ENCODE assay signal across 14 mouse cellular contexts in the genomic region with DNA sequence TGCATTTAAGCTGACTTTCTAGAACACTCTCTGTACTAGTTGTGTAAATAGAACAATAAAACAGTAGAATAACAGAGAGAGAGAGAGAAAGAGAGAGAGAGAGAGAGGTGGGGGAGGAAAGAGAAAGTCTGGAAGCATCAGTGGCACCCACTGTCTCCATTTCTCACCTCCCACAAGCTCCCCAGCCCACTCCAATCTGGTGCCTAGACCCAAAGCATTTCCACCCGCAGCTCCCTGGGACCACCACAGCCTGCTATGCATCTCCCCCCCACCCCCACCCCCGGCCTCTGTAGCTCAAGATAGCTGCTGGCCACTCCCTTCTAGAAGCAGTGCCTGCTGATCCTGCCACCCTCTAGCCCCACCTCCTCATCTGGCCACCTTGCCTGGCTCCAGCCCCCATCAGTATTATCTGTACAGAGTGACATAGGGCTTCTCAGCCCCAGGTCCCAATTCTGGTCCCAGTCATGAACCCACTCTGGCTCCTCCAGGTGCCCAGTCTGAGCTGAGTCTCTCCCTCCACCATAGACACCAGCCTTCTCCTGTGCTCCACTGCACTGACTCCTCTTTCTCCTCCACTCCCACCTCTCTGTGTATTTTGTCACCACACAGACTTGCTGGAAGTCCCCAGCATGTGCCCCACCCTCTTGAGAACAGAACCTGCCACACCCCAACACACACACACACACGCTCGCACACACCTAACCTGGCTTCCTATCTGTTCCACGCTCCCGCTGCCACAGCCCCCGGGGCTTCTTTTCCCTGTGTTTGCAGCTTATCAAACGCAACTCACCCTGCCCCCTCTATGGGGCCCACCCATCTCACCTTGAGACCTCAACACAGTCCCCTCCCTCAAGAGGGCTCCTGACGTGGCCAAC.
DNase-seq lines count a peak whose midpoint lies in the region; ATAC-seq and TF ChIP-seq lines count a peak whose summit lies in the region.
"Had no signal": no experiment of that assay in that cellular context is flagged by ENCODE, and none has a peak within 500 bp of the region (broad histone marks: within the 10 kb centered on the region; RNA-seq: fewer than 3 reads in every experiment).

No protein-coding gene starts in this region.

- no peak for DNase-seq in heart, postnatal 14 days
- DNase-seq in midbrain, embryonic 10.5 days (ENCODE audit: low spot score), result no peak
- no peak for DNase-seq in midbrain, embryonic 11.5 days (ENCODE audit: low spot score, missing footprints)
- DNase-seq in liver, embryonic 11.5 days (ENCODE audit: low spot score), result peak; percentile 50
- DNase-seq in stomach, postnatal 0 days (ENCODE audit: low spot score), result peak; percentile 52
- DNase-seq in thymus, postnatal 36 days, result no peak
- DNase-seq in adrenal gland, postnatal 36 days, result no peak
- DNase-seq: adrenal gland, postnatal 10 days; cerebellum, adult 9-10 months; kidney, postnatal 4 days had no signal

- intact Hi-C loops in heart, postnatal 14 days (cut with DNase I), result loop anchor here (5.0 kb wide), 1 partner anchor 76 kb away; no protein-coding TSS in a partner anchor

- WGBS in heart, embryonic 11.5 days (ENCODE audit: insufficient replicate concordance), result 43% methylated on average over 9 of the region's 9 CpGs
- 76% methylated on average over 9 of the region's 9 CpGs for WGBS in midbrain, embryonic 10.5 days
- 69% methylated on average over 9 of the region's 9 CpGs for WGBS in midbrain, embryonic 11.5 days
- WGBS in liver, embryonic 11.5 days, result 30% methylated on average over 9 of the region's 9 CpGs
- 42% methylated on average over 9 of the region's 9 CpGs for WGBS in stomach, postnatal 0 days

- H3K27me3 ChIP-seq in heart, embryonic 11.5 days (ENCODE audit: control insufficient read depth, insufficient read depth, low read length), result peaks cover 3% of the 10 kb centered on the region; the same call in 1 of the 2 replicates
- H3K27me3 ChIP-seq in midbrain, embryonic 10.5 days (ENCODE audit: low read depth, poor library complexity, severe bottlenecking), result no peaks in the 10 kb centered on the region
- H3K27me3 ChIP-seq in midbrain, embryonic 11.5 days (ENCODE audit: control insufficient read depth, insufficient read depth, low read length), result no peaks in the 10 kb centered on the region
- H3K27me3 ChIP-seq in liver, embryonic 11.5 days (replicated peaks; ENCODE audit: control insufficient read depth, insufficient read depth, low read length), result no peaks in the 10 kb centered on the region
- H3K27me3 ChIP-seq in stomach, postnatal 0 days (ENCODE audit: control insufficient read depth, insufficient read depth, low read length), result no peaks in the 10 kb centered on the region
- H3K27me3 ChIP-seq: embryonic facial prominence, embryonic 12.5 days had no signal

- H3K36me3 ChIP-seq in heart, embryonic 11.5 days (ENCODE audit: control insufficient read depth, insufficient read depth, low read length), result no peaks in the 10 kb centered on the region
- no peaks in the 10 kb centered on the region for H3K36me3 ChIP-seq in midbrain, embryonic 10.5 days
- no peaks in the 10 kb centered on the region for H3K36me3 ChIP-seq in midbrain, embryonic 11.5 days (ENCODE audit: control insufficient read depth, insufficient read depth, low read length)
- no peaks in the 10 kb centered on the region for H3K36me3 ChIP-seq in liver, embryonic 11.5 days (ENCODE audit: control insufficient read depth, insufficient read depth, low read length)
- no peaks in the 10 kb centered on the region for H3K36me3 ChIP-seq in stomach, postnatal 0 days (ENCODE audit: control insufficient read depth, insufficient read depth, low read length)
- H3K36me3 ChIP-seq: embryonic facial prominence, embryonic 12.5 days; lung, embryonic 15.5 days had no signal

- H3K4me1 ChIP-seq in heart, embryonic 11.5 days (ENCODE audit: control insufficient read depth, insufficient read depth, low read length), result peaks cover 14% of the 10 kb centered on the region
- peaks cover 21% of the 10 kb centered on the region for H3K4me1 ChIP-seq in midbrain, embryonic 10.5 days
- peaks cover 4% of the 10 kb centered on the region; the same call in 1 of the 2 replicates for H3K4me1 ChIP-seq in midbrain, embryonic 11.5 days (ENCODE audit: control insufficient read depth, insufficient read depth, low read length)
- H3K4me1 ChIP-seq in liver, embryonic 11.5 days (replicated peaks; ENCODE audit: control insufficient read depth, insufficient read depth, low read length), result peaks cover 22% of the 10 kb centered on the region
- H3K4me1 ChIP-seq in stomach, postnatal 0 days (replicated peaks; ENCODE audit: control insufficient read depth, insufficient read depth), result no peaks in the 10 kb centered on the region
- H3K4me1 ChIP-seq: lung, embryonic 15.5 days had no signal

- H3K27ac ChIP-seq in heart, embryonic 11.5 days (ENCODE audit: low read depth, low read length), result peak overlapping the region; percentile 55; the same call in 1 of the 2 replicates
- H3K27ac ChIP-seq in midbrain, embryonic 10.5 days (replicated peaks), result peak overlapping the region; percentile 42
- no peak overlapping the region for H3K27ac ChIP-seq in midbrain, embryonic 11.5 days (ENCODE audit: low read depth, low read length)
- peak overlapping the region; percentile 67 for H3K27ac ChIP-seq in liver, embryonic 11.5 days (ENCODE audit: low read depth, low read length)
- H3K27ac ChIP-seq in stomach, postnatal 0 days (replicated peaks), result no peak overlapping the region
- H3K27ac ChIP-seq: embryonic facial prominence, embryonic 12.5 days; lung, embryonic 15.5 days had no signal

- ATAC-seq in heart, embryonic 11.5 days (replicated peaks; ENCODE audit: insufficient number of reproducible peaks, low FRiP score, low TSS enrichment), result peak; percentile 87
- no peak for ATAC-seq in midbrain, embryonic 11.5 days (ENCODE audit: low FRiP score)
- ATAC-seq in liver, embryonic 11.5 days (replicated peaks; ENCODE audit: low FRiP score), result peak; percentile 92
- peak; percentile 38 for ATAC-seq in stomach, postnatal 0 days (ENCODE audit: low FRiP score, low TSS enrichment)
- ATAC-seq: midbrain, embryonic 16.5 days had no signal

- peak overlapping the region; percentile 38 for H3K4me2 ChIP-seq in heart, embryonic 11.5 days
- H3K4me2 ChIP-seq in midbrain, embryonic 11.5 days, result no peak overlapping the region
- H3K4me2 ChIP-seq in liver, embryonic 11.5 days, result peak overlapping the region; percentile 62
- no peak overlapping the region for H3K4me2 ChIP-seq in stomach, postnatal 0 days (replicated peaks; ENCODE audit: low read depth)
- H3K4me2 ChIP-seq: embryonic facial prominence, embryonic 12.5 days; lung, embryonic 15.5 days had no signal

- H3K9ac ChIP-seq in heart, embryonic 11.5 days (ENCODE audit: low read depth, low read length), result no peak overlapping the region
- no peak overlapping the region for H3K9ac ChIP-seq in midbrain, embryonic 11.5 days (ENCODE audit: low read length)
- peak overlapping the region; percentile 34 for H3K9ac ChIP-seq in liver, embryonic 11.5 days (ENCODE audit: low read depth, low read length)
- H3K9ac ChIP-seq in stomach, postnatal 0 days (ENCODE audit: low read length), result no peak overlapping the region
- H3K9ac ChIP-seq: embryonic facial prominence, embryonic 12.5 days; lung, embryonic 15.5 days had no signal

- H3K4me3 ChIP-seq in heart, embryonic 11.5 days (ENCODE audit: low read depth, low read length), result no peak overlapping the region
- H3K4me3 ChIP-seq in midbrain, embryonic 10.5 days, result no peak overlapping the region
- H3K4me3 ChIP-seq in midbrain, embryonic 11.5 days (ENCODE audit: low read depth, low read length), result no peak overlapping the region
- peak overlapping the region; percentile 2; the same call in 1 of the 2 replicates for H3K4me3 ChIP-seq in liver, embryonic 11.5 days (ENCODE audit: low read depth, low read length)
- no peak overlapping the region for H3K4me3 ChIP-seq in stomach, postnatal 0 days (ENCODE audit: low read depth, low read length)
- H3K4me3 ChIP-seq: embryonic facial prominence, embryonic 12.5 days; lung, embryonic 15.5 days had no signal

- TF ChIP-seq EP300 in stomach, postnatal 0 days (optimal IDR thresholded peaks at IDR 0.05), result no peak

- TF ChIP-seq CTCF in stomach, postnatal 0 days (IDR thresholded peaks at IDR 0.05; ENCODE audit: low read depth), result no peak

- no peaks in the 10 kb centered on the region for H3K9me3 ChIP-seq in heart, embryonic 11.5 days (replicated peaks; ENCODE audit: control insufficient read depth, low read length)
- H3K9me3 ChIP-seq in midbrain, embryonic 10.5 days (replicated peaks), result no peaks in the 10 kb centered on the region
- H3K9me3 ChIP-seq in midbrain, embryonic 11.5 days (ENCODE audit: control insufficient read depth, low read length), result no peaks in the 10 kb centered on the region
- no peaks in the 10 kb centered on the region for H3K9me3 ChIP-seq in liver, embryonic 11.5 days (ENCODE audit: control insufficient read depth, low read length)
- no peaks in the 10 kb centered on the region for H3K9me3 ChIP-seq in stomach, postnatal 0 days (ENCODE audit: control insufficient read depth, low read length)
- H3K9me3 ChIP-seq: embryonic facial prominence, embryonic 12.5 days; lung, embryonic 15.5 days had no signal

Comparison
In these comparisons a context has a peak if more than half of its experiments do, and no peak if none do; other contexts are left out.
1. H3K27ac ChIP-seq: peak in heart, embryonic 11.5 days (single experiment), midbrain, embryonic 10.5 days (single experiment) and liver, embryonic 11.5 days (single experiment); none in midbrain, embryonic 11.5 days (single experiment) and stomach, postnatal 0 days (single experiment).
2. H3K4me2 ChIP-seq: peak in heart, embryonic 11.5 days (single experiment) and liver, embryonic 11.5 days (single experiment); none in midbrain, embryonic 11.5 days (single experiment) and stomach, postnatal 0 days (single experiment).
3. DNase-seq: peak in liver, embryonic 11.5 days (single experiment) and stomach, postnatal 0 days (single experiment); none in heart, postnatal 14 days (0 of 2), midbrain, embryonic 10.5 days (single experiment), midbrain, embryonic 11.5 days (single experiment), thymus, postnatal 36 days (0 of 2) and adrenal gland, postnatal 36 days (0 of 2).